ENCODE assay signal across 9 mouse cellular contexts in the genomic region with DNA sequence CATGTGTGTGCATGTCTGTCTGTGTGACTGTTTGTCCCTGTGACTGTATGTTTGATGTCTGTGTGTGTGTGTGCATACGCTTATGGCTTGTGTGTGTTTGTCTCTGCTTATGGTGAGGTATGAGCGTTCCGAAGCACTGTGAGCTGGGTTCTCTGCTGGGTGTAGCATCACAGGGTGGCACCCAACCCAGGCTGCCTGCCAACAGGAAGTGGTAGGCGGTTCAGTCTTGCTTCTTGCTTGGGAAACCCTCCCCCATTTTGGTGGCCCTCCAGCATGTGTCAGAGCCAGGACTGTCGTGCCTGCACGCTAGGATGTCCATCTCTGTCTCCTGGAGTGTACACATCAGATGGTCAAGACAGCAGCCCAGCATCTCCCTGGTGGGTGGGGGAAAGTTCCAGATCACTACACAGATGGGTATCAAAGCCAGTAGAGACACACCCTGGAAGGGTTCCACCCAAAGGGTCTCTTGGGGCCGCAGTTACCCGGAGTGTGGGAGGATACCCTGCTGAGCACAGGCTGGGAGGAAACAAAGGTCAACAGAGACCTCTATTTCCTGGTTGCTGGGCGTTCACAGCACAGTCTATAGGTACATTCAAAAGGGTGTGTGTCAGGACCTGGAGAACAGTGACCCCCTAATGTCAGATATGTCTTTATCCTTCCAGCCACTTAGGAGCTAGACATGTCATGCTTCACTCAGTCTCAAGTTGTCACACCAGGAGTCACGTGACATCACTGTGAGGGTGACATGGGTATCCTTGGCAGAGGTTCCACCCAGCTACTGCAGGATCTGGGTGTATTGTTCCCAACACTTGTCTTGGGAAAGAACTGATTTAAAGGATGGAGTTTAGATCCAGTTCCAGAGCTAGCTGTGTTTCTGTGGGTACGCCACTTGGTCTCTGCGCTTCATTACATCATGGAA. TPM values are rescaled to one million over a fixed set of nuclear protein-coding genes. Genes with fewer than 3 reads are reported as not detected.
DNase-seq lines count a peak whose midpoint lies in the region; ATAC-seq lines count a peak whose summit lies in the region.
"Had no signal": no experiment of that assay in that cellular context is flagged by ENCODE, and none has a peak within 500 bp of the region (broad histone marks: within the 10 kb centered on the region; RNA-seq: fewer than 3 reads in every experiment).

No protein-coding gene starts in this region.

- no peak overlapping the region for H3K4me3 ChIP-seq in heart, embryonic 10.5 days

- 73% methylated on average over 12 of the region's 12 CpGs for WGBS in heart, embryonic 10.5 days

- peaks cover 30% of the 10 kb centered on the region for H3K4me1 ChIP-seq in heart, embryonic 10.5 days

- peak; percentile 98 for DNase-seq in heart, adult 11 months
- no peak for DNase-seq in heart, embryonic 10.5 days (ENCODE audit: low spot score)
- DNase-seq in CD8-positive naive resting alpha-beta T cell, adult 2 months (ENCODE audit: low read depth in 2 of 2, low spot score in 2 of 2), result peak; percentile 77 to 85
- DNase-seq in heart, postnatal 25 days (ENCODE audit: low spot score), result peak; percentile 44
- peak; percentile 67 to 91 for DNase-seq in left cerebral cortex, adult 9 months (ENCODE audit: low spot score in 2 of 2)
- DNase-seq in right cerebral cortex, postnatal 10 days (ENCODE audit: low spot score in 2 of 2), result peak; percentile 90 to 94
- no peak for DNase-seq in adipocyte (ENCODE audit: low spot score)

- no peak overlapping the region for H3K27ac ChIP-seq in heart, embryonic 10.5 days
- H3K27ac ChIP-seq: kidney, postnatal 0 days had no signal

- peaks cover 16% of the 10 kb centered on the region for H3K27me3 ChIP-seq in heart, embryonic 10.5 days (ENCODE audit: insufficient read depth, poor library complexity, severe bottlenecking)

- peak; percentile 44 for ATAC-seq in erythroblast, adult 5-6 weeks (replicated peaks; ENCODE audit: low FRiP score, poor library complexity, severe bottlenecking)

- intact Hi-C loops in heart, postnatal 25 days (cut with DNase I), result no loop called here

- H3K36me3 ChIP-seq in heart, embryonic 10.5 days, result peaks cover 19% of the 10 kb centered on the region

- no peaks in the 10 kb centered on the region for H3K9me3 ChIP-seq in heart, embryonic 10.5 days

RNA-seq across cellular contexts. Expression of a gene that starts 13.1 kb away (rescaled TPM):
- 16.3 and 33.5 TPM in 2 replicates for polyA plus RNA-seq in heart, embryonic 10.5 days (2016; fragmentation: Nextera tagmentation; extraction: Ambion mirVana)
- 0.77 and 1.0 TPM in 2 replicates for total RNA-seq in erythroblast, adult 5-6 weeks (2015; ENCODE audit: low replicate concordance)
- 0.56 and 0.77 TPM in 2 replicates for total RNA-seq in erythroblast, adult 5-6 weeks (2017; ENCODE audit: low replicate concordance)
- total RNA-seq in heart, postnatal 25 days (2021), result 10 to 100 TPM; 76.5 to 86.4 TPM

Comparison
In these comparisons a context has a peak if more than half of its experiments do, and no peak if none do; other contexts are left out.
1. DNase-seq: peak in heart, adult 11 months (single experiment), CD8-positive naive resting alpha-beta T cell, adult 2 months (2 of 2), heart, postnatal 25 days (single experiment), left cerebral cortex, adult 9 months (2 of 2) and right cerebral cortex, postnatal 10 days (2 of 2); none in heart, embryonic 10.5 days (single experiment) and adipocyte (single experiment).
2. RNA of a gene that starts 13.1 kb away (total RNA-seq): 76.5 to 86.4 TPM in heart, postnatal 25 days; 0.56 to 1.0 TPM in erythroblast, adult 5-6 weeks; every median in the first group is over 10 times any median in the second.